In the genomic region with DNA sequence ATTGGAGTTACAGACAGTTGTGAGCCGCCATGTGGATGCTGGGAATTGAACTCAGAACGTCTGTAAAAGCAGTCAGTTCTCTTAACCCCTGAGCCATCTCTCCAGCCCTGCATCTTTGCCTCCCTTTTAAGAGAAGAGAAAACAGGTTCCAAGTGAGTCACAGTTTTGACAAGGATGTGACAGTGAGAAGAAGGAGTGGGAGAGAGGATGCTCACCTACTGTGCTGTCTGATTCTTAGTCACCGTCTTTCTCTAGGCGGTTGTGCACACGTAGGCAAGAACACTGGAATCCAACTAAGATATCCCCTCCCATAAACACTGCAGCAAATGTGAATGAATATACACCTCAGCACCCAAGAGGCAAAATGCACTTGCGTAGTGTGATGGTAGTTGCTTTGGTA, we compare ENCODE assay signal across 36 mouse cellular contexts. TPM values are rescaled to one million over a fixed set of nuclear protein-coding genes. Genes with fewer than 3 reads are reported as not detected.
"Had no signal": no experiment of that assay in that cellular context is flagged by ENCODE, and none has a peak within 500 bp of the region (broad histone marks: within the 10 kb centered on the region; RNA-seq: fewer than 3 reads in every experiment).

No protein-coding gene starts in this region.

- H3K27me3 ChIP-seq: heart, embryonic 12.5 days; hindbrain, embryonic 12.5 days; intestine, embryonic 15.5 days; limb, embryonic 12.5 days had no signal

- H3K36me3 ChIP-seq: heart, embryonic 10.5 days; heart, embryonic 12.5 days; hindbrain, embryonic 10.5 days; hindbrain, embryonic 12.5 days; intestine, embryonic 15.5 days; limb, embryonic 10.5 days; limb, embryonic 12.5 days had no signal

- H3K4me1 ChIP-seq: heart, embryonic 10.5 days; hindbrain, embryonic 10.5 days; hindbrain, embryonic 12.5 days; limb, embryonic 12.5 days had no signal

- H3K4me2 ChIP-seq: heart, embryonic 12.5 days; hindbrain, embryonic 12.5 days; hindbrain, embryonic 14.5 days; intestine, embryonic 15.5 days; limb, embryonic 12.5 days had no signal

- ATAC-seq: hindbrain, embryonic 16.5 days; inflammation-experienced regulatory T-cells, adult 6 months; intestine, embryonic 15.5 days; intestine, postnatal 0 days had no signal

- H3K9ac ChIP-seq: heart, embryonic 12.5 days; hindbrain, embryonic 12.5 days; hindbrain, embryonic 14.5 days; intestine, embryonic 15.5 days; limb, embryonic 12.5 days had no signal

- H3K4me3 ChIP-seq: gastrocnemius, adult 2 months; heart, embryonic 10.5 days; heart, embryonic 12.5 days; hindbrain, embryonic 10.5 days; hindbrain, embryonic 12.5 days; intestine, embryonic 15.5 days; layer of hippocampus, adult 2 months; left cerebral cortex, adult 2 months; limb, embryonic 10.5 days; limb, embryonic 12.5 days had no signal

- H3K9me3 ChIP-seq: heart, embryonic 10.5 days; heart, embryonic 12.5 days; hindbrain, embryonic 10.5 days; hindbrain, embryonic 12.5 days; intestine, embryonic 15.5 days; limb, embryonic 10.5 days; limb, embryonic 12.5 days had no signal

- DNase-seq: gastrocnemius, adult 2 months; gastrocnemius, postnatal 10 days; gastrocnemius, postnatal 25 days; heart, adult 18-20 months; heart, postnatal 10 days; heart, postnatal 4 days; kidney, adult 18-20 months; kidney, adult 8-10 months; kidney, postnatal 10 days; kidney, postnatal 25 days; kidney, postnatal 4 days had no signal

- H3K27ac ChIP-seq: gastrocnemius, adult 2 months; heart, embryonic 10.5 days; hindbrain, embryonic 10.5 days; hindbrain, embryonic 12.5 days; hindbrain, embryonic 14.5 days; intestine, embryonic 15.5 days; layer of hippocampus, adult 2 months; left cerebral cortex, adult 2 months; limb, embryonic 10.5 days; limb, embryonic 12.5 days had no signal

RNA-seq across cellular contexts. Expression of a gene that starts 18.1 kb away (rescaled TPM):
- total RNA-seq: gastrocnemius, adult 2 months; gastrocnemius, postnatal 10 days; gastrocnemius, postnatal 25 days; gastrocnemius, postnatal 4 days; granulocyte monocyte progenitor cell, adult 5-6 weeks; heart, adult 18-20 months; heart, adult 8-10 months; heart, postnatal 10 days; heart, postnatal 25 days; heart, postnatal 4 days; layer of hippocampus, adult 2 months; layer of hippocampus, postnatal 25 days; left cerebral cortex, adult 2 months; left cerebral cortex, postnatal 14 days; left cerebral cortex, postnatal 36 days had no signal
- polyA plus RNA-seq: heart, embryonic 12.5 days; heart, embryonic 14.5 days; heart, embryonic 16.5 days; inflammation-experienced regulatory T-cells, adult 6 months; intestine, embryonic 15.5 days; intestine, postnatal 0 days; kidney, embryonic 14.5 days; kidney, embryonic 16.5 days; limb, embryonic 10.5 days; limb, embryonic 12.5 days; limb, embryonic 14.5 days had no signal

RNA-seq across cellular contexts. Expression of a gene that starts 19.2 kb away (rescaled TPM):
- total RNA-seq: gastrocnemius, adult 2 months; gastrocnemius, postnatal 25 days; heart, postnatal 10 days; heart, postnatal 4 days; layer of hippocampus, adult 2 months; left cerebral cortex, postnatal 14 days; left cerebral cortex, postnatal 36 days had no signal
- polyA plus RNA-seq: heart, embryonic 10.5 days; hindbrain, embryonic 12.5 days; limb, embryonic 10.5 days; limb, embryonic 12.5 days had no signal
